Mouse (Mus musculus) kidney, postnatal 4 days (tissue): ENCODE measurements around the gene Clic1.

Experiments used
- DNase-seq, 2 experiments: peaks; one replicate each; pipeline ENCODE4 v3.0.0; 2021; ENCODE audit warnings: mixed read lengths in 2 of 2

Gene Clic1

GRCm38 (mm10) chr17:35045807-35046680 lies 3.7 kb upstream of the Clic1 start:
- no peak for DNase-seq

DNA sequence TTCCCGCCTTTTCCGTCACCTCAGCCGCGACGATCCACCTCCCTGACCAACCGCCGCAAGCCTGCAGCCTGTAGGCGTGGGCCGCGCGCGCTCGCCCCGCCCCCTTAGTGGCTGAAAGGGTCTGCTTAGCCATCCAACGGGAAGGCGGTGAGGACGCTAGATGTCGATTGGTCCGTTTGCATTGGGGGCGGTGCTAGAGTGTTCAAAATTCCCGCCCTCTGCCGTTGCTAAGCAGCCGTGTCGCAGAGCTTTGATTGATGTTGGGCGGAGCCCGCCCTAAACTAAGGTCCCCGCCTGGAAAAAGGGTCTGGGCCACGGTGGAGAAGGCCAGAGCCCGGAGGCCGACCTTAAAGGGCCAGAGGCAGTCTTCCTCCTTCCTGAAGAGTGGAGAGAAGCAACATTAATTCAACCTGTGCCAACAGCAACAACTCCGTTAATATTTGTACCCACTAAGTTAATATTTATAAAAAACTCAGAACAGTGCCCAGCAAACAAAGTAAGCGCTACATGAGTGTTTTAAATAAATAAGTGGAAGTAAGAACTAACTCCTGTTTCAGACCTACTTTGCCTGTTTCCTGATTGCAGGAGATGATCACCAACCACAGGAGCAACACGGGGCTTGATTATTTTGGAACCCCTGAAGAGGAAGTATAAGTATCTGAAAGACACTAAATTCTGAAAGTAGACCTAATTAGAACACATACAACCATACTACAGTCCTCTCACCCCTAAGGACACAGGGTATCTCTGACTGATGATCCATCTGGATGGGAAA lies 2.9 kb upstream of the Clic1 start, which contains the start of gene Msh5:
Gene Msh5 (minus strand): TSS at position 65 of the 775 bp plus-strand sequence.
- DNase-seq, result peak; percentile 99

- peak in 1 of 2 experiments; percentile 42 for DNase-seq
Observed at GRCm38 (mm10) chr17:35047688-35048087, 2.1 kb upstream of the Clic1 start.

DNA sequence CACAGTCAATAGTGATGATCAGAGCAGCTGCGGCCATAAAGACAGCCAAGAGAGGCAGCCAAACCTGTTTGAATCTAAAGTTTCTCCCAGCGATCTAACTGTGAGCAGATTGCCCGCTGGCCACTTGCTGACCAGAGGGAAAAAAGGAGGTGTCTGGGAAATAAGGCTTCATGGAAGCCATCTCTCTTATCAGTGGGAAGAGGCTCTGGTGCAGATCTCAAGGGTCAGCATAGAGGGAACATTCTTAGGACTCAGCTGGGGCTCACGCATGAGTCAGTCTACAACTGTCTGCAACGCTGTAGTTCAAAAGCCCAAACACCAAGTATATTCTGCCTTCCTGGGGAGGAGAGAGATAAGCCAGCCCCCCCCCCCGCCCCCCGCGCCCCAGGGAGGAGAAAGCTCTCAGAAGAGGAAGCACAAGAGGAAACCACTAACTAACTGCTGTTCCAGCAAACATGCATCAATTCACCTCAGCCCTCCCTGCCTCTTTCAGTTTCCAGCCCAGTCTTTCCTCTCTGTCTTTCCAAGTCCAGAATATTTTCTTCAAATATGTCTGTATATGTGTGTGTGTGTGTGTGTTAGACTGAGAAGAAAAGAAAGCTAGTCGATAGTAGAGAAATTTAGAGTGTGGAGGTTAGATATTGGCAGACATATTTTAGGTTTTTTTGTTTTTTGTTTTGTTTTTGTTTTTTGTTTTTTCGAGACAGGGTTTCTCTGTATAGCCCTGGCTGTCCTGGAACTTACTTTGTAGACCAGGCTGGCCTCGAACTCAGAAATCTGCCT lies 1.4 kb upstream of the Clic1 start:
- DNase-seq, result peak in 1 of 2 experiments; percentile 39

DNA sequence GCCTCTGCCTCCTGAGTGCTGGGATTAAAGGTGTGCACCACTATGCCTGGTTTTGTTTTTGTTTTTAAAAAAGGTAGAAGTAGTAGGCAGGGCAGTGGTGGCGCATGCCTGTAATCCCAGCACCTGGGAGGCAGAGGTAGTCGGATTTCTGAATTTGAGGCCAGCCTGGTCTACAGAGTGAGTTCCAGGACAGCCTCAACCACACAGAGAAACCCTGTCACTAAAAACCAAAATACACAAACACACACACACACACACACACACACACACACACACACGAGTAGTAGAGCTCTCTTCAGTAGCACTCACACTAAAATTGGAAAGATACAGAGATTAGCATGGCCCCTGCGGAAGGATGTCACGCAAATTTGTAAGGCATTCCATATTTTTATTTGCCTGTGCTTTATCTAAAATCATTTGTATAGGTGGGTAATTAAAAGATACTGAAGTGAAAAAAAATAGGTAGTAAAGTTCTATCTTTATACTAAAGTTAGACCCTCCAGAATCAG lies 780 bp upstream of the Clic1 start:
- DNase-seq, result no peak

DNA sequence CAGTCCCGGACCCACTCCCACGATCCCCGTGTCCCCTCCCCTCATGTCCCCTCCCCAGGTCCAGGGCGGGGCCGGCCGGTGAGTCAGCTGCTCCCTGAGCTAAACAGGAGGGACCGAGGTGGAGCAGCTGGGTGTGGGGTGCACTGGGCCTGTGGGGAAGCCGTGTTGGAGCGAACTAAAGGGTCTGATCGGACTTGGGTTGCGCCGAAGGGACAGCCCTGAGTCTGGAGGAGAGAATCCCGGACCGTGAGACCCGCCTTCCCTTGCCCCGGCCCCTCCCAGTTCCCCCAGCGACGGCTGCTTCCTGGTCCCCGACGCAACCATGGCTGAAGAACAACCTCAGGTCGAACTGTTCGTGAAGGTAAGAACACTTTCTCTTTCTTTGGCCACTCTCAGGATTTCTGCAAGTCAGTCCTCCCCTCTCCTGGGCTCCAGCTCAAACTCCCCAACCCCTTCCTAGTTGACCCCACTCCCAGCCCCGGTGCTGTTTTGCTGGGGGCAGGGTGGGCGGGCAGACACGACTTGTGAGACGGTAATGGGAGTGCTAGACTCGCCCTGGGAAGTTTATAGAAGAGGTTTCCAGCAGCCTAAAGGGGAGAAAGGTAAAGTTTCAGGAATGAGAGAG lies 472 bp downstream of the Clic1 start:
- peak; percentile 83 to 90 for DNase-seq

DNA sequence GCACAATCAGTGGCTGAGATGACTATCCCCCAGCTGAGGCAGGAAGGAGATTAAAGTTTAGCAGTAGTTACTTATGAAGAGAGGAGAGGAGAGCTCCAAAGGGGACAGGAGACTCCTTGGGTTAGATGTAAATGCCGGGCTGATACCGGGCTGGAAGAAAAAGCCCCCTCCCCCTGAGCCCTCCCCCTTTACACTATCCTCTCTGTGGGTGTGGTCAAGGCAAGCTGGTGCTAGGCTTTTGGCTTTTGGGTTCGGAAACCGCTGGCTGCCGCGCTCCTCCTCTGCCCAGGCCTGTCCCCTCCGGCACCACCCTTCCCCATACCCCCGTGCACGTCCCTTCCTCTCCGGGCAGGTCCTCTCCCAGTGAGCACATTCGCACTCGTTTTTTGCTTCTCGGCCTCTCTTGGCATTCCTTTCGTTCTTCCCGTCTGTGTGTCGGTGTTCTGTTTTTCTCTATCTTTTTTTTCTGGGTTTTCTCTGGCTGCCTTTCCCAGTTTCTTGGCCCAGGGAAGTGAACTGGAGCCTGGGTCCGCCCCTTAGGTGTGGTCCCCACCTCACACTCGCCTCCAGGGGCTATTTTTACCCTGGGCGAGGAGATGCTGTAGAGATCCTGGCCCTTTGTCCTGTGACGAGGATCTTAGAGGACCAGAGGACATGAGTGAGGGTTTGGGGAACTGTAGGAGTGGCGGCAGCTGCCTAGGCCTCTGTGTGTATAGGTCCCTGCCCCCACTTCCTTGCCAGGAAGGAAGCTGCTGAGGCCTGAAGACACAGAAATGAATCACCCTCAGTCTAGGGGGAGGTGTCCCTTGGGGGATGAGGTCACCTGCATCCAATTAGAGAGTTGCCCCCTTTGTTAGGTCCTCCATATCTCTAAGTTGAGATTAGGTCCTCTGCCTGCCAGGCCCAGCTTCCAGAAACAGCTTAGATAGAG lies 1.7 kb downstream of the Clic1 start:
- DNase-seq, result peak; percentile 78 to 87

DNA sequence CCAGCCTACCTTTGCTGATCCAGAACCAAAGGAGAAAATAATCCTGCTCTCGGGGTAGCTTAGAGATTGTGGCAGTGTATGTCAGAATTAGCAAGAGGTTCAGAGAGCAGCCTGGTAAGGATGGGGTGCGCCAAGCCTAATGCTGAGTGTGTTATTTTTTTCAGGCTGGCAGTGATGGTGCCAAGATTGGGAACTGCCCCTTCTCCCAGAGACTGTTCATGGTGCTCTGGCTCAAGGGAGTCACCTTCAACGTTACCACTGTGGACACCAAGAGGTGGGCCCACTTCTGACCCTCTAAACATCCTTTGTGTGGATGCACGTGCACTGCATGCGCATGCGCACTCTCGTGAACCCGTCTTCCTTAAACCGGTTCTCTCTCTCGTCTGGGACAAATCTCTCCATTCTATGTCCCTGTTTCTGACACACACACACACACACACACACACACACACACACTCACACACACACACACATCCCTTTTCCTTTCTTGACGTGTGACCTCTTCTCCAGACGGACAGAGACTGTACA lies 2.6 kb downstream of the Clic1 start:
- no peak for DNase-seq

- no peak for DNase-seq
Observed at GRCm38 (mm10) chr17:35055691-35056495, 6.1 kb downstream of the Clic1 start.

- no peak for DNase-seq
Observed at GRCm38 (mm10) chr17:35057090-35057489, 7.3 kb downstream of the Clic1 start.

DNA sequence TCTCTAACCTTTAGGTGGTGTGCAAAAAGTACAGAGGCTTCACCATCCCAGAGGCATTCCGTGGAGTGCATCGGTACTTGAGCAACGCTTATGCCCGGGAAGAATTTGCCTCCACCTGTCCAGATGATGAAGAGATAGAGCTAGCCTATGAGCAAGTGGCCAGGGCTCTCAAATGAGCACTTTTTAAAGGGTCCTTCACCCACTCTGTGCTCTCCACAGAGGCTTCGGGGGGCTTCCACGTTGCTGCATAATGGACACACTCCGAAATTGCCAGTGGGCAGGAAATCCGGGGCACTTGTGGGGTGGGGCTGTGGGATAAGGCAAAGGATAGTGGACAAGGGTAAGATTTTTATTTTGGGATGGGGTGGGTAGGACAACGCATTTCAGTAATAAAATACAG lies 8.6 kb downstream of the Clic1 start:
- DNase-seq, result no peak

DNA sequence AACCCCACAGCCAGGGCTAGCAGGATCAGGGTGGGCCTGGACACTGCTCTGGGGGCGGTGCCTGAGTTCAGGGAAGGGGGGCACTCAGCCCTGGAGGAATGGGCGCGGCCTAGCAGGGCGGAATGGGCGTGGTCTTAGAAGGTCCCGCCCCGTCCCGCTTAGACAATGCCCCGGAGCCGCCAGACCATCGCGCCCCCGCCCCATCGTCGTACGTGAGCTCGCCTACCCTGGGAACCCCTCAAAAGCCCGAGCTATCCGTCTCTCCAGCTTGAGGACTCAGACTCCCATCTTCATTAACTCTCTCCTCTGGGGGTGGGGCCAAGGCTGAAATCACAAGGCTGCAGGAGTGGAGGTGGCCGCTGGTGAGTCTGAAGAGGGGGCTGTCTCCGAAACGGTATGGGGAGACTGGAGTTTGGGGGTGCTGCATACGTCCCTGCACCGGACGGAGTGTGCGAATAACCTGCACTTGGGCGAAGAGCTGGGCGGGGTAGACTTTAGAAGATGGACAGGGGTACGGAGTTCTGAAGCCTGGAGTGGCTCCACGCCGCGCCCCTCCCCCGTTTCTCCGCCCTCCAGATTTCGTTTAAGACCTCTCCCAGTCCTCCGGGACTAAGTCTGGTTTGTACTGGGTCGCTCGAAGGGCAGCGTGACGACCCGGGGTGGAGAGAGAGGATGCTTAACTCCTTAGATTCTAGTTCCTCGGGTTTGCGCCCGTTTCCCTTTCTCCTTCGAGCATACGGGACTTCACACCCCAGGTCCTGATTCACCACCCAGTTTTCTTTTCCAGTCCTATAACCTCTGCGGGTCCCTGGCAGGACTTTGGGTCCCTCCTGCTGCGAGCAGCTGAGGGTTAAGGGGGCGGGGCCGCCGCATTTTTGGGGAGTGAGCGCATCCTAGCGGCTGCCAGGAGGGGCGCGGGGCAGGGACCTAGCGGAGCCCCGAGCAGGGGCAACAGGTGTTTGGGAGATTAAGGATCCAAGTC lies 9.4 kb downstream of the Clic1 start, which contains the start of gene Ddah2:
Gene Ddah2 (plus strand): TSS at position 125 of the 982 bp plus-strand sequence.
- peak; percentile 97 to 98 for DNase-seq

DNA sequence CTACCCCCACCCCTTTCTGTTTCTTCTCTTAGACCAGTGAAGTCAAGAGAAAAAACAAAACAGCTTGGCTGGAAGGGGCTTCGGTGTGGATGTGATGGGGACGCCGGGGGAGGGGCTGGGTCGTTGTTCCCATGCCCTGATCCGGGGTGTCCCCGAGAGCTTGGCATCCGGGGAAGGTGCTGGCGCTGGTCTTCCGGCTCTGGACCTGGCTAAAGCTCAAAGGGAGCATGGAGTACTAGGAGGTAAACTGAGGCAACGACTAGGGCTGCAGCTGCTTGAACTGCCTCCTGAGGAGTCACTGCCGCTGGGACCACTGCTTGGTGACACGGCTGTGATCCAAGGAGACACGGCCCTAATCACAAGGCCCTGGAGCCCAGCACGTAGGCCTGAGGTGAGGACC lies 10.3 kb downstream of the Clic1 start:
- DNase-seq, result peak in 1 of 2 experiments; percentile 17

GRCm38 (mm10) chr17:35060737-35061297 lies 11.1 kb downstream of the Clic1 start:
- peak; percentile 64 to 74 for DNase-seq

DNA sequence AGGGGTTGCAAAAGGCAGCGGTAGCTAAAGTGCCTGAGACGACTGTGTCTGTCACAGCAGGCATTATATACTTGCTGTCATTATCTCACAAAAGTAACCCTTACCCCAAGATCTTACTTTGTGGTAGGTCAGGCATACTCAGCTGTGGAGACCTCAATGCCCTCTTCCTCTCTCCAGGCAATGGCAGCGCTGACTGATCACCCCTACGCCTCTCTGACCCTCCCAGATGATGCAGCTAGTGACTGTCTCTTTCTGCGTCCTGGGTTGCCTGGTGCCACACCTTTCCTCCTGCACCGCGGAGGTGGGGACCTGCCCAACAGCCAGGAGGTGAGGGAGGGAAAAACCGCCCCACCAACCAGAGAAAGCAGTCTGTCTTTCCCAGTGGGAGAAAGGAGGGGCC lies 11.5 kb downstream of the Clic1 start:
- DNase-seq, result no peak

- DNase-seq, result no peak
Observed at GRCm38 (mm10) chr17:35063466-35063865, 13.7 kb downstream of the Clic1 start.

GRCm38 (mm10) chr17:35064378-35064877 lies 14.7 kb downstream of the Clic1 start:
- peak in 1 of 2 experiments; percentile 38 for DNase-seq
